Mouse (Mus musculus) small intestine, adult 10 weeks (tissue): ENCODE measurements around the gene Dnah8. TPM values are rescaled to one million over a fixed set of nuclear protein-coding genes. Genes with fewer than 3 reads are reported as not detected.

Experiments
- polyA plus RNA-seq: library from polyadenylated mRNA; stranded (reverse); fragments of 350-450 nt; fragmentation: Illumina TruSeq; extraction: RNeasy Lipid Tissue Mini Kit (QIAGEN cat#74804); gene quantifications from one replicate; pipeline ENCODE4 v1.2.3, GENCODE M21; 2014; ENCODE audit warnings: low replicate concordance

Gene Dnah8
- 1.4 TPM for polyA plus RNA-seq

DNA sequence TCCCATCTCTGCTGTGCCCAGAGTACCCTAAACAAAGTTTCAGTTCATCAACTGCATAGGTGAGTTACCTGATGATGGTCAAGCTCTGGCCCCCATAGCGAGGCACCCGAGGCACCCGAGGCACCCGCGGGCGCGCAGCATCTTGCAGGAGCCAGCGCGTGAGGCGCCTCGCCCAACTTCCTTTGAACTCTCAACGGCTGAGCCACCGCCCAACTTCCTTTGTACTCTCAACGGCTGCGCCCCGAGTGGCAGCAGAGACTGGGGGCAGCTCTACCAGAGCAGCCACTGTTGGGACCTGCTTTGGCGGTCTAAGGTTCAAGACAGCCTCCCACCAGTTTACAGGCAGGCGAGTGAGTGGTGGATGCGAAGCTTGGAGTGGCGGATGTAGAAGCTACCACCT lies at the start of gene Dnah8:
Gene Dnah8 (plus strand): TSS at position 223 of the 400 bp plus-strand sequence.

DNA sequence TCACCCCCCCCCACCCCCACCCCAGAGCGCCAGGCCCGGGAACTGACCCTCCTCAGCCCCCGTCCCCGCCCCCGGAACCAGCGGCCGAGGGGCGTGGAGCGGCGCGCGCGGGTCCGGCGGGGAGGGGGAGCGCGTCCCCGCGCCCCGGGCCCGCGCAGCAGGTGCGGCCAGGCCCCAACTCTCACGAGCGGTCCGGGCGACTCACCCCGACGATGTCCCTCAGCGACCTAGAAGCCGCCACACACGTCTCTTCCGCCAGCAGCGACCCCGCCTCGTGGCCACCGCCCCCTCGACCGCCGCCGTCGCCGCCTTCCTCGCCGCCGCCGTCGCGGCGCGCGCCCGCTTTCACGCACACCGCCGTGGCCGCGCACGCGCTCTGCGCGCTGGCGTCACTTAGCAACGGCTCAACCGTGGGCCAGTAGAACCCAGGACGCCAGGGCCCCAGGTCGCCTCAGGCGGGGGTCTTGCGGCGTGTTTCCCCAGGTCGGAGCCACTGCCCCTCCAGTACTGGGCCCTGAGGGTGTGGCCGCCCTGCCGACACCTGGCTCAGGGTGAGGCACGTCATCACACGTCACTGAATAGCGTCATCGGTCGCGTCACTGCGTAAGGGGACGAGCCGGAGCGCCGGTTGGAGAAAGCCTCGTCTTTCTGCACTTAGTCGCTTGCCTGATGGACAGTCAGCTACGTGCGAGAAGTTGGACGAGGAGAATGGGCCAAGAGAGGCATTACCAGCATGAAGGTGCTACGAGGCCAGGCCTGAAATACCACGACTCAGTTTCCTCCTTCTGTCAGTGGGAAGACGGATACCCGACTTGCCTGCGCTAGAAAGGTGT lies 48.0 kb upstream of the Dnah8 start, which contains the start of gene Btbd9:
Gene Btbd9 (minus strand): TSS at position 548 of the 833 bp plus-strand sequence.

GRCm38 (mm10) chr17:30626719-30627118 lies 2.6 kb downstream of the Dnah8 start, which contains the start of gene Glo1:
TSS of gene Glo1 (minus strand) at chr17:30626871.

DNA sequence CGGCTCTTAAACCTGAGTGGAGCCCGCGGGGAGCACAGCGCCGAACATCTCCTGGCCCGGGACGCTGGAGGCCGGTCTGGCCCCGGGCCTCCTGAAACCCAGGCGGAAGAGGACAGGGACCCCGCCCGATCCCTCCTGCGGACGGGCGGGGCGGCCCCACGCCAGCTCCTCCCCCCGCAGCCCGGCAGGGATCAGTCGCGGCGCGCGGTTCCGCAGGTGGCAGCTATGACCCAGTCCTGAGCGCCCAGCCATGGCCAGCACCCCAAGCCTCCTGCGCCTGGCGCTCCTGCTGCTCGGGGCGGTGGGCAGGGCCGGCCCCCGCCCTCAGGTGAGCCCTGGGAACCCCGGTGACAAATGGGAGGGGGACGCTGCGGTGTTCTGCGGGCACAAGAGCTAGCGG lies 277.5 kb downstream of the Dnah8 start, which contains the start of gene Glp1r:
Gene Glp1r (plus strand): TSS at position 191 of the 400 bp plus-strand sequence.

Other genes with a start within 250 kb of the Dnah8 start
- 5.2 TPM for gene Btbd9, start 47.9 kb upstream of the Dnah8 start, polyA plus RNA-seq
- 187 TPM for gene Glo1, start 2.5 kb downstream of the Dnah8 start, polyA plus RNA-seq